ENCODE assay signal across 8 mouse cellular contexts in the genomic region with DNA sequence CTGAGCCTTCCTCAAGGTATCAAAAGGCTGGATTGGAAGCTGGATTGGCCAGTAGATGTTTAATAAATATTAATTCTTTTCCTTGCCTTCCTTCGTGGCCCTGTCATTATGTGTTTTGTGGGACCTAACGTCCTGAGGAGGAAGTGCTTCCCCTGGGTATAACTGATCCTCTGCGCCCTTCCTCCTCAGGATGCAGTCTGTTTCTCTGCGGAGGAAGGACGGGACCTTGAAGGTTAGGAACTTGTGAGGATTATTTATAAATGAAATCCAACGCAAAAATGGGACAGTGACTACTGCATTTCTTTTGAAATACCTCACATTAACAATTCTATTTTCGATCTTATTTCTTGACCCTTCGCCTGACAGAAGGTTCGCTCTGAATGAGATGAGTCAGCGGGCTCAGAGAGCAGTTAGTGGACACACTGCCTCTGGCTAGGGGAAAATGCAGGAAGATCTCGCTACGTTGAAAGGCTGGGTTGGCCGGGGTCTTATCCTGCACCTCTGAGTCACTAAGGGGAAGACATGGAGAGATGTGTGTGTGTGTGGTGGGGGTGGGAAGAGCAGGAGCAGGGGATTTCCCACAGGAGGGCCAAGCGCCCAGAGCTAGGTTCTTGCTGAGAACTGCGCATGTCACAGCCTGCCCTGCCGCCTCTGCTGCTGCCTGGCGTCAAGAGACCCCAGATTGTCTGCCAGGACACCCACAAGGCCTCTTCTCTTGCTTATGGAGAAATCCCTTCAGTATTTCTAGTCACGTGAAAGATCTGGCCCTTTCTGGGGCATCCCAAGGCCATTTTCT. TPM values are rescaled to one million over a fixed set of nuclear protein-coding genes. Genes with fewer than 3 reads are reported as not detected.
DNase-seq lines count a peak whose midpoint lies in the region; ATAC-seq lines count a peak whose summit lies in the region.

No protein-coding gene starts in this region.

- no peaks in the 10 kb centered on the region for H3K36me3 ChIP-seq in liver, embryonic 15.5 days (replicated peaks)
- no peaks in the 10 kb centered on the region for H3K36me3 ChIP-seq in neural tube, embryonic 15.5 days

- peak; percentile 39 for DNase-seq in adrenal gland, adult 2 months
- no peak for DNase-seq in adrenal gland, postnatal 10 days
- peak; percentile 84 for DNase-seq in 416B (ENCODE audit: low read depth)
- no peak for DNase-seq in right cerebral cortex, adult 18-20 months
- no peak for DNase-seq in retina, embryonic 14.5 days (ENCODE audit: low spot score)

- H3K4me1 ChIP-seq in liver, embryonic 15.5 days (replicated peaks): peaks cover 37% of the 10 kb centered on the region
- H3K4me1 ChIP-seq in neural tube, embryonic 15.5 days: no peaks in the 10 kb centered on the region

- peak overlapping the region; percentile 58 for H3K4me2 ChIP-seq in liver, embryonic 15.5 days
- H3K4me2 ChIP-seq in neural tube, embryonic 15.5 days: no peak overlapping the region

- 30% methylated on average over 18 of the region's 18 CpGs for WGBS in liver, embryonic 15.5 days (ENCODE audit: insufficient replicate concordance)
- 84% methylated on average over 18 of the region's 18 CpGs for WGBS in neural tube, embryonic 15.5 days

- no peaks in the 10 kb centered on the region for H3K9me3 ChIP-seq in liver, embryonic 15.5 days (replicated peaks)
- H3K9me3 ChIP-seq in neural tube, embryonic 15.5 days (replicated peaks): no peaks in the 10 kb centered on the region

- no peak overlapping the region for H3K9ac ChIP-seq in liver, embryonic 15.5 days
- no peak overlapping the region for H3K9ac ChIP-seq in neural tube, embryonic 15.5 days (replicated peaks)

- H3K4me3 ChIP-seq in liver, embryonic 15.5 days (replicated peaks): peak overlapping the region; percentile 38
- H3K4me3 ChIP-seq in neural tube, embryonic 15.5 days (replicated peaks): no peak overlapping the region

- ATAC-seq in granulocyte monocyte progenitor cell, adult 5-6 weeks (replicated peaks; ENCODE audit: poor library complexity, severe bottlenecking): peak; percentile 26
- ATAC-seq in liver, embryonic 15.5 days (ENCODE audit: insufficient read depth): no peak; the same call in 1 of the 2 replicates
- ATAC-seq in neural tube, embryonic 15.5 days (ENCODE audit: low FRiP score): no peak

- peak overlapping the region; percentile 61 for H3K27ac ChIP-seq in liver, embryonic 15.5 days (replicated peaks)
- H3K27ac ChIP-seq in neural tube, embryonic 15.5 days (replicated peaks): no peak overlapping the region

- no peaks in the 10 kb centered on the region for H3K27me3 ChIP-seq in liver, embryonic 15.5 days
- H3K27me3 ChIP-seq in neural tube, embryonic 15.5 days (replicated peaks): no peaks in the 10 kb centered on the region

RNA-seq across cellular contexts. Expression of a gene that starts 3.2 kb away (rescaled TPM):
- total RNA-seq in adrenal gland, adult 2 months (2021): 10 to 100 TPM; 24.7 to 32.7 TPM
- polyA plus RNA-seq in adrenal gland, adult 2 months (2012; rRNA removed): 10.5 and 12.1 TPM in 2 replicates
- 10 to 100 TPM; 43.0 to 44.5 TPM for total RNA-seq in adrenal gland, postnatal 10 days (2021)
- 1,912 and 2,149 TPM in 2 replicates for total RNA-seq in granulocyte monocyte progenitor cell, adult 5-6 weeks (2014; fragmentation: Nextera tagmentation)
- 1,225 and 1,275 TPM in 2 replicates for total RNA-seq in granulocyte monocyte progenitor cell, adult 5-6 weeks (2017)
- polyA plus RNA-seq in liver, embryonic 15.5 days (2015; fragmentation: Nextera tagmentation; extraction: Ambion mirVana): 162 and 172 TPM in 2 replicates
- 13.8 and 95.4 TPM in 2 replicates for polyA plus RNA-seq in neural tube, embryonic 15.5 days (2015; fragmentation: Nextera tagmentation; extraction: Ambion mirVana)

RNA-seq across cellular contexts. Expression of a gene that starts 14.9 kb away (rescaled TPM):
- total RNA-seq in adrenal gland, adult 2 months (2021): 1 to 10 TPM in 1 of 2 experiments, not detected in 1; 1.7 TPM
- not detected in 2 replicates for polyA plus RNA-seq in adrenal gland, adult 2 months (2012; rRNA removed)
- total RNA-seq in adrenal gland, postnatal 10 days (2021): under 1 TPM in 1 of 2 experiments, not detected in 1; 0.60 TPM
- total RNA-seq in granulocyte monocyte progenitor cell, adult 5-6 weeks (2014; fragmentation: Nextera tagmentation): not detected in 2 replicates
- total RNA-seq in granulocyte monocyte progenitor cell, adult 5-6 weeks (2017): 0.04 TPM in 1 of 2 replicates, not detected in the other
- polyA plus RNA-seq in liver, embryonic 15.5 days (2015; fragmentation: Nextera tagmentation; extraction: Ambion mirVana): not detected in 2 replicates
- polyA plus RNA-seq in neural tube, embryonic 15.5 days (2015; fragmentation: Nextera tagmentation; extraction: Ambion mirVana): 0.33 TPM in 1 of 2 replicates, not detected in the other

RNA-seq across cellular contexts. Expression of a gene that starts 16.5 kb away (rescaled TPM):
- total RNA-seq in adrenal gland, adult 2 months (2021): not detected
- not detected in 2 replicates for polyA plus RNA-seq in adrenal gland, adult 2 months (2012; rRNA removed)
- under 1 TPM; 0.15 to 0.27 TPM for total RNA-seq in adrenal gland, postnatal 10 days (2021)
- total RNA-seq in granulocyte monocyte progenitor cell, adult 5-6 weeks (2014; fragmentation: Nextera tagmentation): 1.4 TPM in 1 of 2 replicates, not detected in the other
- 0.77 TPM in 1 of 2 replicates, not detected in the other for total RNA-seq in granulocyte monocyte progenitor cell, adult 5-6 weeks (2017)
- 0.28 and 0.74 TPM in 2 replicates for polyA plus RNA-seq in liver, embryonic 15.5 days (2015; fragmentation: Nextera tagmentation; extraction: Ambion mirVana)
- 0.82 TPM in 1 of 2 replicates, not detected in the other for polyA plus RNA-seq in neural tube, embryonic 15.5 days (2015; fragmentation: Nextera tagmentation; extraction: Ambion mirVana)

Comparison
In these comparisons a context has a peak if more than half of its experiments do, and no peak if none do; other contexts are left out.
1. DNase-seq: peak in adrenal gland, adult 2 months (single experiment) and 416B (single experiment); none in adrenal gland, postnatal 10 days (single experiment), right cerebral cortex, adult 18-20 months (single experiment) and retina, embryonic 14.5 days (single experiment).
2. RNA of a gene that starts 3.2 kb away (total RNA-seq): 1,225 to 2,149 TPM in granulocyte monocyte progenitor cell, adult 5-6 weeks; 43.0 to 44.5 TPM in adrenal gland, postnatal 10 days and 24.7 to 32.7 TPM in adrenal gland, adult 2 months; every median in the first group is over 10 times any median in the second.